Mouse (Mus musculus): ENCODE data around the gene Adap1. TPM values are rescaled to one million over a fixed set of nuclear protein-coding genes. Genes with fewer than 3 reads are reported as not detected.

Adap1 gene
- polyA plus RNA-seq, 1 experiment from 2014 or later: 1.5 TPM

DNA sequence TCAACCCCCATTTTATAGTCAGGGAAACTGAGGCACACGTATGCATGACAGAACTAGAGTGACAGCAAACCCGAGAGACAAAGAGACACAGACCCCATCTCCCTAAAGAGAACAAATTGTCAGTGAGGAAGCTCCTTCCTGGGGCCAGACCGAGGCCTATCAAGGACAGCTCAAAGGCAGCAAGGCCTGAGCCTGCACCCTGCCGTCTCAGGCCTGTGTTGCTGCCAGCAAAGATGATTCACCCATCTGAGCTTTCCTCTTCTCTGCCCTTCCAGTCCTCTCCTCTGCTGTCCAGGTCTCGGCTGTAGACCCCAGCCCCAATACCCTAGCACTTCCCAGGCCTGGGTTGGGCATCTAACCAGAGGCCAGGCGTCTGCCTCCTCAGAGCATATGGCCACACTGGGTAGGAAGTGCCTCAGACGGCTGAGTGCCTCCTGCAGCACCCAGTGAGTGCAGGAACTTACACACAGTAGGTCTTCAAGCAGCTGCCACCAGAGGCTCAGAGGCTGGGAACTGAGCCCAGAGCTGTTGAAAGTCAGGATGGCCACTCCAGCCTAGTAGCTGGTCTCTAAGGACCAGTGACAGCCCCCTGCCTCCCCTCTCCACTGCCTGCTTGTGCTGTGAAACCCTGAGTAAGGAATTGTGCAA, 1.7 kb upstream of the Adap1 start:
- no peak for DNase-seq (ENCODE audit: low spot score)
- WGBS: 72% methylated on average over 7 of the region's 7 CpGs
- H3K4me1 ChIP-seq (replicated peaks): peaks cover 21% of the 10 kb centered on the region
- no peak overlapping the region for H3K27ac ChIP-seq
- H3K4me3 ChIP-seq: no peak overlapping the region
- H3K27me3 ChIP-seq (ENCODE audit: insufficient read depth, poor library complexity, severe bottlenecking): peaks cover 68% of the 10 kb centered on the region
- no peaks in the 10 kb centered on the region for H3K9me3 ChIP-seq
- H3K36me3 ChIP-seq: no peaks in the 10 kb centered on the region

DNA sequence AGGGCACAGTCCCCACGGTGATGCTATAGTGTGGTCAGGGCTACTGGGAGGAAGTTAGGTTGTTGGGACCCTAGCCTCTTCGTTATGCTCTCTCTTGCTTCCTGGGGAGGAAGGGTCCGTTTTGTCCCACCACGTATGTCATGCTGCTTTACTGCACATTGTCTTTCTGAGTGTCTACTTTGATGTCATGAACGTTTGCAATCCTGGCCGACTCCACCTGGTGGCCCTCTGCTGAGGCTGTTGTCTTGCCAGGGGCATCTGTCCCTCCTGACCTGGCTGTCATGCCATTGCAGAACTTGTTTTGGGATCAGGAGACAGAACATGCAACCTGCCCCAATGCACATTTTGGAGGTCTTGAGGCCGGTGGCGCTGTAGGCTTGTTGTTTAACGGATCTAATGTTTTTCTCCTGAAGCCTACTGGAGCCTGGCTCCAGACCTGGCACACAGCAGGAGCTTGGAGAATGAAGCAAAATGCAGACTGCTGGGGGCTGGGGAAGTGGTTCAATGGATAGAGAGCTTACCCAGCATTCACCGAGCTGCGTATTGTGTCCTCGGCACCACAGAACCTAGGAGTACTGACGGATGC, 782 bp upstream of the Adap1 start:
- no peaks in the 10 kb centered on the region for H3K9me3 ChIP-seq
- peaks cover 18% of the 10 kb centered on the region for H3K4me1 ChIP-seq (replicated peaks)
- no peak overlapping the region for H3K27ac ChIP-seq
- WGBS: 67% methylated on average over 13 of the region's 13 CpGs
- DNase-seq (ENCODE audit: low spot score): no peak
- no peak overlapping the region for H3K4me3 ChIP-seq
- H3K27me3 ChIP-seq (ENCODE audit: insufficient read depth, poor library complexity, severe bottlenecking): peaks cover 68% of the 10 kb centered on the region
- H3K36me3 ChIP-seq: no peaks in the 10 kb centered on the region

DNA sequence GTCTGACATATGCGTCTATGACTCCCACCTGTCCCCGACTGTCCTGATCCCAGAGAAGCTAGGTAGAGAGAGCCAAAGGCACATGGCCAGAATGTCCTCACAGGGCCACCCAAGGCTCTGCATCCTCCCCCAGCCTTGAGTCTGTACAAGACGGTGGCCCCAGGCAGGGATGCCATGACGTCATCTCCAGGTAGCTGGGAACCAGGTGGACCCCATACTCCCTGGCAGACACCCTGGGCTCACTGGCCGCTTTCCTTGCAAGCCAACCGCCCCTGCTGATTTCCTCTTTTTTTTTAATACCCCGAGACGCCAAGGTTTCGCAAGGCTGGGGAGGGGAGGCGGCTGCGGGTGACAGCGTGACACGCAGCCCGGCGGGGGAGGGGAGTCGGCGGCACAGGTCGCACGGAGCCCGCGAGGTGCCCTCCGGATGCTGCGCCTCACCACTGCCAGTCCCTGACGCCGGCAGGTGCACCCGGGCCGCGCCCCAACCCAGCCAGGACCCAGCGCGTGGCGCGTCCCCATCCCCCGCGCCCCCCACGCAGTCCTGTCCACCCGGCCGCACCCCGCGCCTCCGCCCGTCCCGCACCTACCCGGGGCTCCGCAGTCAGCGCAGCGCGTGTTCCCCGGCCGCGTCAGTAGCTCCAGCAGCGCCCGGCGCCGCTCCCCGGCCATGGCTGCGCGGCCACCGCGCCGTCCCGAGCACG, 579 bp downstream of the Adap1 start:
- Histone ChIP-seq H3K4me1 (replicated peaks) (peaks cover 18% of the 10 kb centered on the region), H3K4me3 (peak overlapping the region; percentile 76), H3K36me3 (no peaks in the 10 kb centered on the region), H3K27ac (peak overlapping the region; percentile 69), H3K9me3 (no peaks in the 10 kb centered on the region), H3K27me3 (ENCODE audit: insufficient read depth, poor library complexity, severe bottlenecking) (peaks cover 67% of the 10 kb centered on the region)
- DNase-seq (ENCODE audit: low spot score): peak; percentile 27
- 2% methylated on average over 60 of the region's 62 CpGs for WGBS

DNA sequence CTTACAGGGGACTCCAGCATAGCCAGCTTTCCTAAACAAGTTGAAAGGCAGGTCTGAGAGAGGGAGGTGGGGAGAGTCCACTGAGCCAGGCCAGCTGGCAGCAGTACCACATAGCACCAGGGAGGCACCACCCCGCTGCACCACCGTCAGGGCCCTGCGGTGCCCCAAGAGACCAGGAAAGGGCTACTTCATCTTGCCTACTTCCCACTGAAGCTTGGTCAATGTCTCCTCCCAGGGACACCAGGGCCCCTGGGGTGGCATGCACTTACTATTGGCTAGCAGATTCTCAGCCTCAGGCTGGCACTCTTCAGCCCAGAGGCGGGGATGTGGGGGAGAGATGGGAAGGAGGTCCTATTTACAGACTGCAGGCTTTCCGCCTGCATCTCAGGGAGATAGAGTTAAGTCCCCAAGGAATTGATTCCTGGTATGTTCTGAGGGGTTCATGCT, 1.4 kb downstream of the Adap1 start:
- WGBS: 64% methylated on average over 5 of the region's 5 CpGs
- Histone ChIP-seq H3K27me3 (ENCODE audit: insufficient read depth, poor library complexity, severe bottlenecking) (peaks cover 63% of the 10 kb centered on the region), H3K27ac (no peak overlapping the region), H3K36me3 (no peaks in the 10 kb centered on the region), H3K9me3 (no peaks in the 10 kb centered on the region), H3K4me3 (0 out of 2 replicates have a peak overlapping the region, but pooled peaks have one; percentile 76), H3K4me1 (replicated peaks) (peaks cover 18% of the 10 kb centered on the region)
- DNase-seq (ENCODE audit: low spot score): no peak

DNA sequence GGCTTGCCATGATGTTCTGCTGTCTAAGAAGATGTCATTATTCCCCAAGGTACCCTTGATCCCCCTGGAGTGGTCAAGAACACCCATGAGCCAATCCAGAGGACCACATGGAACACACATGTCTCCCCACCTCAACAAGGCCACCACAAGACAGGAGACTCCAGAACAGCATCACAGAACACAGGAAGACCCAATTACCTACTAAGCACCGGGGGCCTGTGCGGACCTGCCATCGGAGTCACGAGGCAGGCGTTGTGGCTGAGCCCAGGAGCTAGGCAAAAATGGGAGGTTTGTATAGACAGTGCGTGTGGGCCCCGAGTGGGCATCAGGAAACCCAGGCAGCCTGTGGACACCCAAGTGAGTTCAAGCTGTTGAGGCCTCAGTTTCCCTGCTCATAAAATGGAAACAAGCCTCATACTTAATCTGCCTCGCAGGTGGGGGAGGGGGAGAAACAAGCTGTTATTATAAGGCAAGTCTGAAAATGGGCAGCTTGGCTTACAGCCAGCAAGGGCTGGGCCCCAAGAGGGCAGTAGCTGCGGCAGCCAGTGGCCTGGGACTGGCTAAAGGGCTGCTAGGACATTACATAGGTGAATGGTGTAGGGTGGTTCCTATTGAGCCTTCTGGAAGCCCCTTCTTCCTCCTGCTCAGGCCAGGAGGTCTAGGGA, 2.0 kb downstream of the Adap1 start:
- DNase-seq (ENCODE audit: low spot score): no peak
- Histone ChIP-seq H3K4me3 (no peak overlapping the region), H3K27me3 (ENCODE audit: insufficient read depth, poor library complexity, severe bottlenecking) (peaks cover 63% of the 10 kb centered on the region), H3K9me3 (no peaks in the 10 kb centered on the region), H3K4me1 (replicated peaks) (peaks cover 18% of the 10 kb centered on the region), H3K27ac (no peak overlapping the region), H3K36me3 (no peaks in the 10 kb centered on the region)
- WGBS: 82% methylated on average over 9 of the region's 9 CpGs

DNA sequence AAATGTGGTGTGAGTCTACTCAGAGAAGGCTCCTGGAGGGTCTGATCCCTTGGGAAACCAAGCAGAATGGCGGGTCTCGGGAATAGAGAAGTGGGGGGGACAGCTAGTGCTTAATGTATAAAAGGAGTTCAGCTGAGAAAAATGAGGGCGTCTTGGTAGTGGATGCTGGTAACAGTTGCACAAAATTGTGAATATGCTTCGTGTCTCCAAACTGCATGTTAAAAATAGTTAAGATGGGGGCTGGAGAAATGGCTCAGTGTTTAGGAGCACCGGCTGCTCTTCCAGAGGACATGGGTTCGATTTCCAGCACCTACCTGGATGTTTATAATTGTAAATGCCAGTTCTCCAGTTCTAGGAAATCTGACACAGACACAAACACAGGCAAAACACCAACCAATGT, 4.1 kb downstream of the Adap1 start:
- Histone ChIP-seq H3K4me1 (replicated peaks) (peaks cover 27% of the 10 kb centered on the region), H3K4me3 (no peak overlapping the region), H3K27ac (no peak overlapping the region), H3K36me3 (no peaks in the 10 kb centered on the region), H3K9me3 (no peaks in the 10 kb centered on the region), H3K27me3 (ENCODE audit: insufficient read depth, poor library complexity, severe bottlenecking) (peaks cover 52% of the 10 kb centered on the region)
- DNase-seq (ENCODE audit: low spot score): no peak
- 81% methylated on average over 6 of the region's 6 CpGs for WGBS

DNA sequence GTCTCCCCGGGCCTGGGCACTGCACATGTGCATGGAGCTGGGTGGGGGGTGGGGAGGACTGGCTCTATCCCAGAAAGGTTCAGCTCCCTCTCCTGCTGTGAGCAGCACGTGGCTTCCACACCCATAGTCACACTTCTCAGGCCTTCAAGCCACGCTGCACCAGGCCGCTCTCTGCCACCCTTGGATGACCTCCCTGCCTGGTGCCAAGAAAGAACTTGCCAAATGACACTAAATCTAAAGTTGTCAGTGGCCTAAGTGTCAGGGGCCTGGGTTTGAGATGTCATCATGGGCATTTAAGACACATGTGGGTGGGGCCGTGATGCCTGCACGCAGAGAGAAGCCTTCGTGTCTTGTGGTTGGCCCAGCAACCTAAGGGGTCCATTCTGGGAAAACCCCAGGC, 5.0 kb downstream of the Adap1 start:
- WGBS: 83% methylated on average over 7 of the region's 7 CpGs
- no peak overlapping the region for H3K4me3 ChIP-seq
- no peak overlapping the region for H3K27ac ChIP-seq
- no peaks in the 10 kb centered on the region for H3K9me3 ChIP-seq
- peaks cover 24% of the 10 kb centered on the region for H3K4me1 ChIP-seq (replicated peaks)
- H3K36me3 ChIP-seq: no peaks in the 10 kb centered on the region
- no peak for DNase-seq (ENCODE audit: low spot score)
- H3K27me3 ChIP-seq (ENCODE audit: insufficient read depth, poor library complexity, severe bottlenecking): peaks cover 43% of the 10 kb centered on the region

DNA sequence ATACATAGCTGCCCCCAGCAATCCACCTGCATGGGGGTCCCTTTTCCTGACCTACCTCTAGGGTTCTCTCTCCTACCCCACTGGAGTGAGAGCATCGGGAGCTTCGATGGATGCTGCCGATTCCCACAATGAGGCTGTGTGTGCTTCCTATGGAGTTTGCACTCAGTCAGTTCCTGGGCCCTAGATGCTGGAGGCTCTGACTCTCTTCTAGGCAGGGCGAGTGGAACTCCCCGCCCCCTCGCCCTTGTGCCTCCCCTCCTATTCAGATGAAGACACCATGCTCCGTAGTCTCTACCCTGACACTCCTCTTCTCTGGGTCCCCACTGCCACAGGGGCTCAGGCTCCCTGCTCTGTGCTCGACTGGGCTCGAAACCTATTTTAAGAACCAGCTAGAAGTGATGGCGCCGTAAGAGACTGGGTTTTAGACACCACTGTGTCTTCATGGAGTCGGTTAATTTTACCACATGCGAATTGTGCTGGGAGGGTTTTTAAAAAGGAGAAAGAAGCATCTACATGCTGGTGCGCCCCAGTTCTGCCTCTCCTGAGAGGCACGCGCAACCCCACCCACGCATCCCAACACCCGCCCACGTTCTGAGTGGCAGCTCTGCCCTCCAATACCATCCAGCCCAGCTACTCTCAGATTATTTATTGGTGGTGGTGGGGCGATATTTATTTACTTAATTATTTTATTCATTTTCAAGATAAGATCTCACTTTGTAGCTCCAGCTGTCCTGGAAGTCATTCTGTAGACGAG, 7.5 kb downstream of the Adap1 start:
- Histone ChIP-seq H3K36me3 (no peaks in the 10 kb centered on the region), H3K27ac (no peak overlapping the region), H3K9me3 (no peaks in the 10 kb centered on the region), H3K4me3 (no peak overlapping the region), H3K27me3 (ENCODE audit: insufficient read depth, poor library complexity, severe bottlenecking) (peaks cover 18% of the 10 kb centered on the region), H3K4me1 (replicated peaks) (peaks cover 9% of the 10 kb centered on the region; the same call in 1 of the 2 replicates)
- WGBS: 64% methylated on average over 21 of the region's 21 CpGs
- no peak for DNase-seq (ENCODE audit: low spot score)

DNA sequence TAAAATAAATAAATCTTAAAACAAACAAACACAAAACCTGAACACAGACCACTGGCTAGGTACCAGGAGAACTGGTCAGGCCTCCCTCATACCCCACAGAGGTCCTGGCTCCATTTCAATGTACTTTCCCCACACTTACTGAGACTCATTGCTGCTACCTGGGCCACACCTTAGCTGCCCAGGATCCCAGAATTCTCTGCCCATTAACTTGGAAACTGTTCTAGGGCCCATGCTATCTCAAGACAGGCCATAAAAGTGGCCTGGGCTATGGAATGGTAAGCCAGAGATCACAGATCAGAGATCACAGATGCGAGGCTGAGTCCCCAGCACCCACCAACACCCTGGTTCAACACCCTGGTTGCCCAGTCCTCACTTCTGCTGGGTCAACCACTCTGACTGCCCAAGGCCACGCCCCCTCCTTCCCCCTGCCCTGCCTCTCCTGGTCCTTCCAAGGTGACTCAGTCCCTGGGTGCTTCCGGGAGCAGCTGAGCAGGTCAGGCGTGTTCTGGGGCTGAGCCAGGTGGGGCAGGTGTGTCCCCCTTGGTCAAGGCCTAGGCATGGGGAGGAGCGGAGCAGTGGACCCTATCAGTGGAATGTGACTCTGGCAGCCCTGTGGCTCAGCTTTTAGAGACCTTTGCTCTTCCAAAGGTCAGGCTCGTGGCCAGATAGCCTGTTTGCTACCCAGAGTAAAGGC, 8.3 kb downstream of the Adap1 start:
- Histone ChIP-seq H3K4me3 (no peak overlapping the region), H3K4me1 (replicated peaks) (peaks cover 9% of the 10 kb centered on the region; the same call in 1 of the 2 replicates), H3K36me3 (no peaks in the 10 kb centered on the region), H3K27me3 (ENCODE audit: insufficient read depth, poor library complexity, severe bottlenecking) (peaks cover 10% of the 10 kb centered on the region; the same call in 1 of the 2 replicates), H3K27ac (no peak overlapping the region), H3K9me3 (no peaks in the 10 kb centered on the region)
- WGBS: 71% methylated on average over 6 of the region's 6 CpGs
- no peak for DNase-seq (ENCODE audit: low spot score)

DNA sequence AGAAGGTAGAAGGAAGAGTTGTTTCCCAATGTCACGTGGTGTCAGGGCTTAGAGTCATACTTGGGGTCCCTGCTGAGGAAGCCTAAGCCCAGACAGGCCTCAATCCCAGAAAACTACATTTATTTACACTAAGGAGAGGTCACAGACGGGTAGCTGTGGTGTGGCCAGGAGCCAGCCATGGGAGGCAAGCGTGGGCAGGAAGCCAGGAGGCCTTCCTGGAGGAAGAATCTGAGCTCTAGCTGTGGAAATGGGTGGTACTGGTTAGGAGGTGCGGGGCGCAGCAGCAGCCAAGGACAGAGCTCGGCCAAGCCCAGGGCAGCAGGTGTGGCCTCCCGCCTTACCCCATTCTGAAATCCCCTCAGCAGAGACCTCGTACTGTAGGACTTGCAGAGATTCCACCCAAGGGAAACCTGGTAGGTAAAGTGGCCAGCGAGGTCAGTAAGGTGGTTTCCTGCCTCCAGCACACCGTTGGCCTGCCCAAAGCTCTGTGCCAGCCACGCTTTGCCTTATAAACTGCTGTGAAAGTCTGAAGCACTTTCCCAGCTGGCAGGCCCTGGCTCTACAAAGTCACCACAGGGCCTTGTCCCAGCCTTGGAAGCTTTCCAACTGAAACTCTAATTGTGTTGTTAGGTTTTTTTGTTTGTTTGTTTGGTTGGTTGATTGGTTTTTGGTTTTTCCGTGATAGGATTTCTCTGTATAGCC, 10.3 kb downstream of the Adap1 start:
- no peak overlapping the region for H3K27ac ChIP-seq
- H3K4me3 ChIP-seq: no peak overlapping the region
- peaks cover 4% of the 10 kb centered on the region; the same call in 1 of the 2 replicates for H3K27me3 ChIP-seq (ENCODE audit: insufficient read depth, poor library complexity, severe bottlenecking)
- no peaks in the 10 kb centered on the region for H3K36me3 ChIP-seq
- 88% methylated on average over 12 of the region's 12 CpGs for WGBS
- H3K9me3 ChIP-seq: no peaks in the 10 kb centered on the region
- DNase-seq (ENCODE audit: low spot score): no peak
- peaks cover 9% of the 10 kb centered on the region; the same call in 1 of the 2 replicates for H3K4me1 ChIP-seq (replicated peaks)

DNA sequence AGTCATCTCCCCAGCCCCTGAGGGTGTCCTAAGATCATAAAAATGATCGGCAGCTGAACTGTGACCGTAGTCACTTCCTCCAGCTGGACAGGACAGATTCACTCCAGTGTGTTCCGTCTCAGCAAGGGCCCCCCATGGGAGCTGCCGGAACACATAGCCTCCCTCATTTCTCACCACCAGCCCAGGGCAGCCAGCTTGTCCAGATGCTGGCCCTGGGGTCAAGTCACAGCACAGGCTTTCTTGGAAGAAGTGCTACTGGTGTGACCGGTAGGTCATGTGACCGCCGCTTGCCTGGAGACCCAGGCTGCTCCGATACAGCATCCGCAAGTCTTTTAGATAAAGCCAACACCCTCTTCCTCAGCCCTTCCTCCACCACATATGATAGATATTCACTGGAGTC, 11.9 kb downstream of the Adap1 start:
- Histone ChIP-seq H3K36me3 (no peaks in the 10 kb centered on the region), H3K9me3 (no peaks in the 10 kb centered on the region), H3K27ac (no peak overlapping the region), H3K4me1 (replicated peaks) (peaks cover 9% of the 10 kb centered on the region; the same call in 1 of the 2 replicates), H3K4me3 (no peak overlapping the region), H3K27me3 (ENCODE audit: insufficient read depth, poor library complexity, severe bottlenecking) (peaks cover 4% of the 10 kb centered on the region; the same call in 1 of the 2 replicates)
- DNase-seq (ENCODE audit: low spot score): no peak
- WGBS: 83% methylated on average over 9 of the region's 9 CpGs
